In the genomic region with DNA sequence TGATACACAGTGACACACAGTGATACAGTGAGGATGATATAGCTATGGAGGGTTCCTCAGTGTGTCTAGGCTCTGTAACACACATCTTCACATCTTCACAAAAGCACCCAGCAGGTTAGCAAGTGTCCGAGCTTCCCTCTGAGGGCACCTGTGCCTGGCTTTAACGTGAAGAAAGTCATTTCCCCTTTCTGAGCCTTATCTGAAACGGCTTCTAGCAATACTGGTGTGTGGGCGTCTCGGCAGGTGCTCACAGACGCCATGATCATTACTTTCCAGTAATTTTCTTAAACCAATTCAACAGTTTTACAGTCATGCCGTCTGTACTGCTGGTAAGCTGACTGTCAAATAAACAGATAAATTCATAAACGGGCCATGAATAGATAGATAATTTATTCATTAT, we compare ENCODE assay signal across 28 mouse cellular contexts. TPM values are rescaled to one million over a fixed set of nuclear protein-coding genes. Genes with fewer than 3 reads are reported as not detected.
"Had no signal": no experiment of that assay in that cellular context is flagged by ENCODE, and none has a peak within 500 bp of the region (broad histone marks: within the 10 kb centered on the region; RNA-seq: fewer than 3 reads in every experiment).

No protein-coding gene starts in this region.

- H3K36me3 ChIP-seq: heart, embryonic 13.5 days; heart, embryonic 15.5 days; hindbrain, embryonic 13.5 days; hindbrain, embryonic 15.5 days; kidney, embryonic 15.5 days; limb, embryonic 10.5 days; limb, embryonic 12.5 days; liver, embryonic 12.5 days had no signal

- H3K4me3 ChIP-seq: gastrocnemius, adult 2 months; heart, adult 2 months; heart, embryonic 13.5 days; heart, embryonic 15.5 days; hindbrain, embryonic 13.5 days; hindbrain, embryonic 15.5 days; kidney, embryonic 15.5 days; left cerebral cortex, adult 2 months; limb, embryonic 10.5 days; limb, embryonic 12.5 days; liver, embryonic 12.5 days had no signal

- H3K9me3 ChIP-seq: heart, embryonic 13.5 days; heart, embryonic 15.5 days; hindbrain, embryonic 13.5 days; hindbrain, embryonic 15.5 days; kidney, embryonic 15.5 days; limb, embryonic 10.5 days; limb, embryonic 12.5 days; liver, embryonic 12.5 days had no signal

- H3K27me3 ChIP-seq: hindbrain, embryonic 13.5 days; hindbrain, embryonic 15.5 days; kidney, embryonic 15.5 days; limb, embryonic 12.5 days; liver, embryonic 12.5 days had no signal

- H3K9ac ChIP-seq: heart, embryonic 13.5 days; heart, embryonic 15.5 days; hindbrain, embryonic 13.5 days; hindbrain, embryonic 15.5 days; kidney, embryonic 15.5 days; limb, embryonic 12.5 days; liver, embryonic 12.5 days; liver, embryonic 14.5 days had no signal

- DNase-seq: gastrocnemius, adult 2 months; gastrocnemius, postnatal 14 days; gastrocnemius, postnatal 36 days; heart, adult 11 months; heart, adult 2 months; heart, postnatal 14 days; heart, postnatal 36 days; kidney, adult 11 months; kidney, adult 2 months; kidney, adult 9 months; kidney, postnatal 14 days; kidney, postnatal 36 days had no signal

- H3K4me1 ChIP-seq: heart, embryonic 13.5 days; heart, embryonic 15.5 days; kidney, embryonic 15.5 days; liver, embryonic 12.5 days had no signal

- H3K27ac ChIP-seq: gastrocnemius, adult 2 months; heart, adult 2 months; heart, embryonic 13.5 days; heart, embryonic 15.5 days; hindbrain, embryonic 13.5 days; hindbrain, embryonic 15.5 days; hindbrain, postnatal 0 days; kidney, embryonic 15.5 days; kidney, postnatal 0 days; left cerebral cortex, adult 2 months; limb, embryonic 10.5 days; limb, embryonic 12.5 days; liver, embryonic 12.5 days; liver, embryonic 14.5 days had no signal

RNA-seq across cellular contexts. Expression of a gene that starts 28.0 kb away (rescaled TPM):
- total RNA-seq: hematopoietic stem cell, adult 5-6 weeks; liver, adult 2 months had no signal
- polyA plus RNA-seq: heart, embryonic 11.5 days; heart, embryonic 13.5 days; hindbrain, embryonic 11.5 days; hindbrain, embryonic 13.5 days; hindbrain, embryonic 15.5 days; kidney, adult 2 months; kidney, postnatal 0 days; limb, embryonic 10.5 days; limb, embryonic 12.5 days; liver, adult 2 months; liver, embryonic 12.5 days; liver, embryonic 14.5 days had no signal
